Mouse (Mus musculus) layer of hippocampus, adult 18-20 months (tissue): Measurements from ENCODE around the gene Gm2075. TPM values are rescaled to one million over a fixed set of nuclear protein-coding genes. Genes with fewer than 3 reads are reported as not detected.
"Not testable (repeated sequence)": the region's sequence is repeated elsewhere in the genome, so short reads cannot be mapped to it uniquely, and the experiment has no call there.

Source experiments
- DNase-seq, 2 experiments: peaks; one replicate each; pipeline ENCODE4 v3.0.0; 2022; ENCODE audit warnings: low spot score in 2 of 2
- long read RNA-seq: library from polyadenylated mRNA; stranded (forward); transcript quantifications from one replicate; pipeline ENCODE4 v2.0.0, GENCODE M21; 2021
- total RNA-seq, 2 experiments: library from RNA; stranded (reverse); gene quantifications; 2 replicates each; pipeline ENCODE4 v1.2.3; 2021

The Gm2075 gene
- total RNA-seq: not detected
- long read RNA-seq: 0 reads

DNA sequence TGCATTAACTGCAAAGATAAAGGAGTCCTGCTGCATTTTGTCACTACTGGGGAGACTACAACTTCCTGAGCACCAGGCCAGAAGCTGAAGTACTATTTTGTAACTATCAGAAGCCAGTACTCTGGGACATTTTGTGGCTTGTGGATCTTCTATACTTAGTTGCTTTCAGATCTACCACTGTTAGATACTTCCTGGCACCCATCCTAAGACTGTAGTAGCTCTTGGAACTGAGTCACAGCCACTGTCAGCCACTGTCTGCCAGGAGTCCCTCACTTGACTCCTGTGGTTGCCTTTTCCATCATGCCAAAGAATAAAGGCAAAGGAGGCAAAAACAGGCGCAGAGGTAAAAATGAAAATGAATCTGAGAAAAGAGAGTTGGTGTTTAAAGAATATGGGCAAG is at the start of gene Gm2075:
Gm2075 (plus strand) TSS at position 301 of the 400 bp plus-strand sequence.
- DNase-seq: not testable (repeated sequence)

DNA sequence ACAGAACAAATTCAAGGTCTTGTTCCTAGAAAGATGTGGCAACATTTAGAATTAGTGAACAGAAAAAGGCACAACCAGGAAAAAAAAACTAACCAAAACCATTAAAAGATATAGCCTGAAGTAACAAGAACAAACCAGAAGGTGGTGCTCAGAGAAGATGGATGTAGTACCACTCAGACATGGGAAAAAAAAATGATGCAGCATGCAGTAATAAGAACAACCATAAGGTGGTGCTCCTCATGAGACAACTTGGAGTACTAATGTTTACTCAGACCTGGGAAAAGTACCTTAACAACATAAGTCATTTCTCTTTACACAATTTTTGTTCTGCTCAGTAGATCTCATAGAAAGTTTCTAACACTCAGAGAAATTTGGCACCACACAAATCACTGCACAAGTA is 27.6 kb upstream of the Gm2075 start:
- peak in 1 of 2 experiments; percentile 16 for DNase-seq

DNA sequence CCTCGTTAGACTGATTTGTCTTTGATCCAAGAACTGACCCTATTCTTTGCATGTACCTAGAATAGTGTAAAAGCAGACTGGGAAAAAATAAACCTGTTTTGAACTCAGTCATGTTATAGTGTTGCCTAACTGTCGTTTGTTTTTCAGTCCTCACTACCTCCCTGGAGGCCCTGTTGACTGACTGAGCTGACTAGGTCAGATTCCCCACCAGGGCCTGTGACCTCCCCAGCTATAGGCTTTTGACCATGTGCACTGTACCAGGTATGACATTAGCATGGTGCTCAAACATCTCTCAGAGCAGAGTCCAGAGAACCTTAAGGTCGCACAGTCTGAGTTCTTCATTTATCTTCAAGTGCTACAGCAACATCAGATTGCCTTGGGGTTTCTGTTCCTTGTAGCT is 7.5 kb upstream of the Gm2075 start:
- DNase-seq: not testable (repeated sequence)

DNA sequence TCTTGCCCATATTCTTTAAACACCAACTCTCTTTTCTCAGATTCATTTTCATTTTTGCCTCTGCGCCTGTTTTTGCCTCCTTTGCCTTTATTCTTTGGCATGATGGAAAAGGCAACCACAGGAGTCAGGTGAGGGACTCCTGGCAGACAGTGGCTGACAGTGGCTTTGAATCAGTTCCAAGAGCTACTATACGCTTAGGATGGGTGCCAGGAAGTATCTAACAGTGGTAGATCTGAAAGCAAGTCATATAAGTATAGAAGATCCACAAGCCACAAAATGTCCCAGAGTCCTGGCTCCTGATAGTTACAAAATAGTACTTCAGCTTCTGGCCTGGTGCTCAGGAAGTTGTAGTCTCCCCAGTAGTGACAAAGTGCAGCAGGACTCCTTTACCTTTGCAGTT is 7.0 kb downstream of the Gm2075 start, which contains the start of gene Gm6803:
Gm6803 (minus strand) TSS at position 101 of the 400 bp plus-strand sequence.
- DNase-seq: not testable (repeated sequence)

DNA sequence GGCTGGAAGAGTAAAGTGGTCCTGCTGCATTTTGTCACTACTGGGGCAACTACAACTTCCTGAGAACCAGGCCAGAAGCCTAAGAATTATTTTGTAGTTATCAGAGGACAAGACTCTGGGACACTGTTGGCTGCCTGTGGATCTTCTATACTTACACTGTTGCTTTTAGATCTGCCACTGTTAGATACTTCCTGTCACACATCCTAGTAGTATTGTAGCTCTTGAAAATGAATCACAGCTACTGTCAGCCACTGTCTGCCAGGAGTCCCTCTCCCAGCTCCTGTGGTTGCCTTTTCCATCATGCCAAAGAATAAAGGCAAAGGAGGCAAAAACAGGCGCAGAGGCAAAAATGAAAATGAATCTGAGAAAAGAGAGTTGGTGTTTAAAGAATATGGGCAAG is 15.1 kb downstream of the Gm2075 start, which contains the start of gene Gm2056:
Gm2056 (plus strand) TSS at position 301 of the 400 bp plus-strand sequence.
- not testable (repeated sequence) for DNase-seq

DNA sequence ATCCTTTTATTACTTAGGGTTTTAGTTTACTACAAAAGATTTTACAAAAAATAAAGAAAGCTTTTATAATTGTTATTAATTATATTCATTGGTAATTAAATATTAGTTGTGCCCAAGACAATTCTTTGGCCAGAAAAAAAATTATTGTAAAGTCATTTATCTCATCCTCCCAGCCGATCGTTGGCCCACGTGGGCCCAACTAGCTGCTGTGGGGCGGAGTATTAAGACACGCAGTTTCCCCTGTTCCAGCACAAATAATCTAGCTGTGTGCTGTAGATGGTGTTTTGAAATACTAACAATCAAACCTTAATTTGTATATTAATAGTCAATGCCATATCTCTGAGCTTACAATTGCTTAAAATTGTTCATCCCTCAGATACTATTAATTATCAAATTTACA is 20.6 kb downstream of the Gm2075 start:
- not testable (repeated sequence) for DNase-seq

DNA sequence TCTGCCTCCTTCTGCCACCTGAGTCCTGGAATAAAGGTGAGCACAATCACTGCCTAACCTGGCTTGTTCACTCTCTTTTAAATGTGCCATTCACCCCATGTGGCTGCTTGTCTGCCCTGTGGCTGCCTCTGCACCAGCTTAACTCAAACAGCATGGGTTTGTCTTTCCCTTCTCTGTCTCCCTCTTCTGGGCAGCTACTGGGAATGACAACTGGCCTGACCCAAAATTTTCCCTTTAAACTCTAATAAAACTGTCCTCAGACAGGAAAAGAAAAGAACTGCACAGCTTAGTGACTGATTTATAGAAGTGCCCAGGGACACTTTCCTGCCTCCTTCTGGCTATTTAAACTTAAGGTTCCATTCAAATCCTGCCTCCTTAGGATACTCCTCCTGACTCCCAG is 27.4 kb downstream of the Gm2075 start:
- DNase-seq: not testable (repeated sequence)

DNA sequence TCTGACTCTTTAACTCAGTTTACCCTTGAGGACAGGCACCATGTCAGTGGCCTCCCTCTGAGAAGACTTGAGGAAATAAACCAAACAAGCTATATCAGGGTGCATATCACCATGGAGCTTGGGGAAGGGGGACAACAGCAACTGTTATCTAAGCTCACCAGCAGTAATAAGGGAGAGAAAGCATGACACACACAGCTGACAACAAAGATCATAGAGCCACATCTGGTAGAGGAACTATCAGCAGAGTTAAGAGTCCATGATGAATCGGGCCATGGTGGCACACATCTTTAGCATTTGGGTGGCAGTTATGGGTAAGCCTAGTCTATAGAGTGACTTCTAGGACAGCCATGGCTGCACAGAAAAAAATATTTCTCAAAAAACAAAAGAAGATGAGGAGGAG is 28.1 kb downstream of the Gm2075 start:
- DNase-seq: not testable (repeated sequence)

DNA sequence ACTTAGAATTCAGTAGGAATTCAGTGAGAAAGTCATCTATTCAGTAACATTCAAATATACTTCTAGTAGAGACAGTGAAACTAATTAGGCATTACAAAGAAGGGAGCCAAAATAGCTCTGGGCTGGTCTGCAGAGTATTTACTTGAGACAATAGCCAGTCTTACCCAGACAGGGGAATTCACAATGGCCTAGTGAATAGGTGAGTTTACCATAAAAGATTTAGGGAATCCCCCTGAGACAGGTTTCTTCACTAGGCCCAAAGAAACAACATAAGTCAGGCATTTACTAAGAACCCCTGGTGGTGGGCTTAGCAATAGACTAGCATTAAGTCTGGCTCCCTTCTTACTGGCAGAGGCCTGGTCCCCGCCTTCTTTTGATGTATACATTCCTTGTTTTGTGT is 33.6 kb downstream of the Gm2075 start:
- DNase-seq: not testable (repeated sequence)

Other genes with a start within 250 kb of the Gm2075 start
- gene Gm21319, start 236.1 kb upstream of the Gm2075 start, total RNA-seq: not detected
- gene Gm21936, start 216.3 kb upstream of the Gm2075 start, total RNA-seq: not detected
- not detected for gene BB287469, start 195.3 kb upstream of the Gm2075 start, total RNA-seq
- not detected for gene Gm2001, start 169.5 kb upstream of the Gm2075 start, total RNA-seq
- gene Gm2016, start 137.8 kb upstream of the Gm2075 start, total RNA-seq: not detected
- gene Gm2022, start 116.5 kb upstream of the Gm2075 start, total RNA-seq: not detected
- not detected for gene Gm2035, start 92.0 kb upstream of the Gm2075 start, total RNA-seq
- gene Gm2042, start 57.8 kb upstream of the Gm2075 start, total RNA-seq: not detected
- not detected for gene Gm6803, start 6.9 kb downstream of the Gm2075 start, total RNA-seq
- not detected for gene Gm2056, start 15.2 kb downstream of the Gm2075 start, total RNA-seq
- not detected for gene Gm16368, start 71.8 kb downstream of the Gm2075 start, total RNA-seq
- not detected for gene Gm10436, start 170.3 kb downstream of the Gm2075 start, total RNA-seq
- not detected for gene Gm8332, start 238.3 kb downstream of the Gm2075 start, total RNA-seq